Mouse (Mus musculus): ENCODE data around the gene Med12l. TPM values are rescaled to one million over a fixed set of nuclear protein-coding genes. Genes with fewer than 3 reads are reported as not detected.
A peak's percentile ranks its signal among the peaks of the same experiment; 100 is the strongest.

The Med12l gene
- polyA plus RNA-seq, 1 experiment from 2014 or later: 0.82 TPM

DNA sequence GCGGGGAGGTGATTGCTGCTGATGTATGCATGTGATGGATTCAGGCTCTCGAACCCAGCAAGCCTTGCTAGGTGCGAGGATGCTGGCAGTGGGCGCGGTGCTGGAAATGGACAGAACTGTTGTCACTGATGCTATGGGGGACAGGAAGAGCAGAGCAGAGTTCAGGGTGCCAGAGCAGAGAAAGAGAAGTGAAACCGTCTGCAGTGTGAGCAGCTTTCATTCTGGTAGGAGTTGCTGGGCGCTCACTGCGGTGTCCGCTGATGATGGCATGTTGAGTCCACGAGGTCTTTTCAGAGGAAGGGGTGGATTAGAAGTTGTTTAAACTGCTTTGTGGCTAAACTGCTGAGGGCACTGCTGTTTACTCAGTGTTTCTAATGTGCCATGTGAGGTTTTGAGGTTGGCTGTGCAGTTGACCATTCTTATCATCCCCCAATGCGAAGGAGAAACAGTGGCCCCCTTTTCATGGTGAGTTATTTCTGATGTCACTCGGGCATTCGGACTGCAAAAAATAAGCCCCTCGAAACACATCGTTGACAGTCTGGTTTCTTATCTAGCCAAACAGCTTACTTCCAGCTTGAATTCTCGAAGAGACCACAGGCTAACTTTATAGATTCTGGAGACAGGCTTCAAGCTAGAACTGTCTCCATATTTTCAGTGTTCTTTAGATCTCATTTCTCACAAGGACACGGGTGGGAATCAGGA lies 49.4 kb downstream of the Med12l start:
- no peaks in the 10 kb centered on the region for H3K9me3 ChIP-seq (replicated peaks; ENCODE audit: low read length)
- no peak overlapping the region for H3K4me2 ChIP-seq (ENCODE audit: low read length)
- H3K27me3 ChIP-seq (ENCODE audit: insufficient read depth, low read length): no peaks in the 10 kb centered on the region
- WGBS: 81% methylated on average over 17 of the region's 17 CpGs
- no peaks in the 10 kb centered on the region for H3K36me3 ChIP-seq (ENCODE audit: insufficient read depth, low read length)
- no peak for ATAC-seq (replicated peaks; ENCODE audit: low FRiP score, low read depth)
- TF ChIP-seq CTCF (IDR thresholded peaks at IDR 0.05; ENCODE audit: low read depth): no peak
- H3K27ac ChIP-seq: no peak overlapping the region
- no peak overlapping the region for H3K4me3 ChIP-seq (replicated peaks; ENCODE audit: low read depth, low read length)
- H3K4me1 ChIP-seq (replicated peaks; ENCODE audit: insufficient read depth, low read length): no peaks in the 10 kb centered on the region
- no peak for DNase-seq (ENCODE audit: low spot score)
- H3K9ac ChIP-seq (ENCODE audit: low read depth, low read length): no peak overlapping the region

DNA sequence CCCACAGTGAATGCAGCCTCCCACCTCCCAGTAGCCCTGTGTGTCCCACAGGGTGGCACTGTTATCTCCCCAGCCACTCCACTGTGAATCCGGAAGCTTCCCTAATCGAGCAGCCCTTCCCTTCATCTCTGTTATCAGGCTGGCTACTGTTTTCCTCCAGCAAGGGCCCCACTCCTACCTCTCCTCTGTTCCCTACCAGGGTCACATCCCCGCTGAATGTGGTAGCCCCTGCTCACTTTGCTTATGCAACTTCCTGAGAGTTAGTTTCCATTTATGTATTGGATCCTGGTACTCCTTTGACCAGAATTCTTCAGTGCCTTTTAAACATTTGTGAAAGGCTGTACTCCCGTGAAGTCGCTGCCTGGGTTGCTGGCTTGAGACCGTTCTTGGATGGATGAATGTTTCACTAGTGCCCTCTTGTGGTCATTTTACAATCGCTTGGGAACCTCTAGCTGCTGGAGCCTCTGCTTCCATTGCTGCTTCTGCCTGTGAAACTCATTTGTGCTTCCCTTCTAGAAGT lies 53.5 kb downstream of the Med12l start:
- Histone ChIP-seq H3K4me3 (replicated peaks; ENCODE audit: low read depth, low read length) (no peak overlapping the region), H3K9ac (ENCODE audit: low read depth, low read length) (no peak overlapping the region), H3K4me2 (ENCODE audit: low read length) (peak overlapping the region; percentile 1; the same call in 1 of the 2 replicates), H3K4me1 (replicated peaks; ENCODE audit: insufficient read depth, low read length) (no peaks in the 10 kb centered on the region), H3K9me3 (replicated peaks; ENCODE audit: low read length) (no peaks in the 10 kb centered on the region), H3K36me3 (ENCODE audit: insufficient read depth, low read length) (no peaks in the 10 kb centered on the region), H3K27ac (no peak overlapping the region), H3K27me3 (ENCODE audit: insufficient read depth, low read length) (no peaks in the 10 kb centered on the region)
- peak; percentile 85 for TF ChIP-seq CTCF (IDR thresholded peaks at IDR 0.05; ENCODE audit: low read depth)
- peak; percentile 76 for ATAC-seq (replicated peaks; ENCODE audit: low FRiP score, low read depth)
- DNase-seq (ENCODE audit: low spot score): peak; percentile 93
- 6% methylated on average over 7 of the region's 7 CpGs for WGBS

DNA sequence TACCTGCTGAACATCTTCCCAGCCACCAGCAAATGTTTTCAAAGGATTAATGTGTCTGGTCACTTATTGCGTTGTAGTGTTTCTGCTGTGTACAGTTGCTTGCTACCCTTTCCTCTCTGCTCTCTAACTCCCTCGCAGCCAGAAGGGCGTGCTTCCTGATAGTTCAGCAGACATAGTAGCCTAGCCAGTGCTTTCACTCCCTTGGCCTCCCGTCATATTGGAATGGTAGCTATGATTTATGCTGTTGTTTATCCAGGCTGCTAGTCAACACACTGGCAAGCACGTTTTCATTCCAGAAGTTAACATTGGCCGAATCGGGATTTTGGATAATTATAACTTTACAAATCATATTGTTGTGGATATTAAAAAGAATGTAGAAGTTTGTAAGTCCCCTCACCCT lies 54.5 kb downstream of the Med12l start:
- Histone ChIP-seq H3K27ac (no peak overlapping the region), H3K36me3 (ENCODE audit: insufficient read depth, low read length) (no peaks in the 10 kb centered on the region), H3K9ac (ENCODE audit: low read depth, low read length) (no peak overlapping the region), H3K27me3 (ENCODE audit: insufficient read depth, low read length) (no peaks in the 10 kb centered on the region), H3K4me3 (replicated peaks; ENCODE audit: low read depth, low read length) (no peak overlapping the region), H3K4me2 (ENCODE audit: low read length) (no peak overlapping the region), H3K9me3 (replicated peaks; ENCODE audit: low read length) (no peaks in the 10 kb centered on the region), H3K4me1 (replicated peaks; ENCODE audit: insufficient read depth, low read length) (no peaks in the 10 kb centered on the region)
- no peak for ATAC-seq (replicated peaks; ENCODE audit: low FRiP score, low read depth)
- peak; percentile 41 for DNase-seq (ENCODE audit: low spot score)
- TF ChIP-seq CTCF (IDR thresholded peaks at IDR 0.05; ENCODE audit: low read depth): no peak
- 57% methylated on average over 7 of the region's 7 CpGs for WGBS

GRCm38 (mm10) chr3:59062141-59062540 lies 56.5 kb downstream of the Med12l start:
- Histone ChIP-seq H3K27me3 (ENCODE audit: insufficient read depth, low read length) (no peaks in the 10 kb centered on the region), H3K9me3 (replicated peaks; ENCODE audit: low read length) (no peaks in the 10 kb centered on the region), H3K9ac (ENCODE audit: low read depth, low read length) (no peak overlapping the region), H3K4me2 (ENCODE audit: low read length) (no peak overlapping the region), H3K27ac (no peak overlapping the region), H3K36me3 (ENCODE audit: insufficient read depth, low read length) (no peaks in the 10 kb centered on the region), H3K4me3 (replicated peaks; ENCODE audit: low read depth, low read length) (no peak overlapping the region), H3K4me1 (replicated peaks; ENCODE audit: insufficient read depth, low read length) (no peaks in the 10 kb centered on the region)
- ATAC-seq (replicated peaks; ENCODE audit: low FRiP score, low read depth) (no peak), DNase-seq (ENCODE audit: low spot score) (no peak)
- TF ChIP-seq CTCF (IDR thresholded peaks at IDR 0.05; ENCODE audit: low read depth): no peak
- WGBS: 58% methylated on average over 5 of the region's 5 CpGs

GRCm38 (mm10) chr3:59063431-59063830 lies 57.8 kb downstream of the Med12l start:
- TF ChIP-seq CTCF (IDR thresholded peaks at IDR 0.05; ENCODE audit: low read depth): no peak
- Histone ChIP-seq H3K4me1 (replicated peaks; ENCODE audit: insufficient read depth, low read length) (no peaks in the 10 kb centered on the region), H3K27ac (no peak overlapping the region), H3K9ac (ENCODE audit: low read depth, low read length) (no peak overlapping the region), H3K9me3 (replicated peaks; ENCODE audit: low read length) (no peaks in the 10 kb centered on the region), H3K4me2 (ENCODE audit: low read length) (no peak overlapping the region), H3K27me3 (ENCODE audit: insufficient read depth, low read length) (no peaks in the 10 kb centered on the region), H3K36me3 (ENCODE audit: insufficient read depth, low read length) (no peaks in the 10 kb centered on the region), H3K4me3 (replicated peaks; ENCODE audit: low read depth, low read length) (no peak overlapping the region)
- no peak for DNase-seq (ENCODE audit: low spot score)
- 93% methylated on average over 4 of the region's 4 CpGs for WGBS
- ATAC-seq (replicated peaks; ENCODE audit: low FRiP score, low read depth): no peak

DNA sequence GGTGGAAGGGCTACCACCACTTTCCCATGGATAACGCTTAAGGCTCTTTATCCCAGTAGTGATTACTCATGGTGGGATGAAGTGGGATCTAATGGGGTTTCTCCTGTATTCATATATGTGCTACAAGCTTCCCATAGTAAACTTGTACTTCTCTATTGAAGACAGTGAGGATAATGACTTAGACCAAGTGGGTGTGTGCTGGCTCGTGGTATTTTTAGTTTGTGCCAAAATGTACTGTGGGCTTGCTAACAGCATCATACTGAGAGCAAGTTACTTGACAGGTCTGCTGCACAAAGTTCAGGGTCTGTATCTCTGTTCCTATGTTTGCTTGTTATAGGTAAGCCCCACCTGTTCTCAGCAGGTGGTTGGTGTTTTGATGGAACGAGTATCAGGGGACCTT lies 60.3 kb downstream of the Med12l start:
- no peaks in the 10 kb centered on the region for H3K36me3 ChIP-seq (ENCODE audit: insufficient read depth, low read length)
- no peaks in the 10 kb centered on the region for H3K27me3 ChIP-seq (ENCODE audit: insufficient read depth, low read length)
- no peak overlapping the region for H3K27ac ChIP-seq
- no peaks in the 10 kb centered on the region for H3K9me3 ChIP-seq (replicated peaks; ENCODE audit: low read length)
- DNase-seq (ENCODE audit: low spot score): no peak
- H3K4me1 ChIP-seq (replicated peaks; ENCODE audit: insufficient read depth, low read length): no peaks in the 10 kb centered on the region
- WGBS: 73% methylated on average over 3 of the region's 3 CpGs
- no peak overlapping the region for H3K4me2 ChIP-seq (ENCODE audit: low read length)
- no peak overlapping the region for H3K9ac ChIP-seq (ENCODE audit: low read depth, low read length)
- ATAC-seq (replicated peaks; ENCODE audit: low FRiP score, low read depth): no peak
- no peak overlapping the region for H3K4me3 ChIP-seq (replicated peaks; ENCODE audit: low read depth, low read length)
- TF ChIP-seq CTCF (IDR thresholded peaks at IDR 0.05; ENCODE audit: low read depth): no peak
